Mouse (Mus musculus): ENCODE measurements around the gene Yrdc. TPM values are rescaled to one million over a fixed set of nuclear protein-coding genes. Genes with fewer than 3 reads are reported as not detected.
A peak's percentile ranks its signal among the peaks of the same experiment; 100 is the strongest.

Yrdc gene
- total RNA-seq, 2 experiments from 2014 or later = 9.4 to 11.4 TPM

DNA sequence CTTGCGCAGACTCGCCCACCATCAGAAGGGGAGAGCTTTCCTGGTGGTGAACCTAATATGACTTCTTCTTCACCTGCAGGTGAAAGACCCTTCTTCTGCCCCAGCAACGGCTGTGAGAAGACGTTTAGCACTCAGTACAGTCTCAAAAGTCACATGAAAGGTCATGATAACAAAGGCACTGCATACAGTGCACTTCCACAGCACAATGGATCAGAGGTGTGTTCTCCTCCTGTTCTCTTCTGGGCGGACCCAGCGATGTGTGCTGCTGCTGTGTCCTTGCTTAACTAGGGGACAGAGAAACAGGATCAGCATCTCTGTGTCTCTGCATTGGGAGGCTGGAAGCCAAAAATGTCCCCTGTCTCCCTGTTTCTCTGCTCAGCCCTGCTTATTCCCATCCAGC, 25.5 kb upstream of the Yrdc start:
- no peak for DNase-seq
- Histone ChIP-seq H3K4me3 (no peak overlapping the region), H3K27ac (no peak overlapping the region)
- intact Hi-C loops (cut with DNase I) = no loop called here
- no peak for TF ChIP-seq CTCF (IDR thresholded peaks at IDR 0.05)

DNA sequence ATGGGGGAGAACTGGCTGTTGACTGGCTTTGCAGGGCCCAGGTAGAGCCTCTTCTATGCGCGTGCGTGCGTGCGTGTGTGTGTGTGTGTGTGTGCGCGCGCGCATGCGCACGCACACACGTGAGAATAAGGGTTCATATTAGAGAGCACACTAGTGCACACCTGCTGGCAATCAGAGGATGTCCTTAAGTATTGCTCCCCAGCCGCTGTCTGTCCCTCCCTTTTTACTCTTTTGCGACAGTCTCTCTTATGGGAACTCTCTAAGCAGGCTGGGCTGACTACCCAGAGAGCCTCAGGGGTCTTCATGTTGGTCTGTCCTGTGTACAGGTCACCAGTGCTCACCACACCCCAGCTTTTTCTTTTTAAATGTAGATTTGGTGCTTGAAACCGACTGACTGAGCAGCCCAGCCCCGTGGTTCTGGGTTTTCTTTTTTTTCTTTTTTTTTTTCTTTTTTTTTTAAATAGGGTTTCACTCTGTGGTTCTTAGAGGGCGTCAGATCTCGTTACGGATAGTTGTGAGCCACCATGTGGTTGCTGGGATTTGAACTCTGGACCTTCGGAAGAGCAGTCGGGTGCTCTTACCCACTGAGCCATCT, 25.0 kb upstream of the Yrdc start:
- TF ChIP-seq CTCF (IDR thresholded peaks at IDR 0.05) = no peak
- intact Hi-C loops (cut with DNase I) = no loop called here
- H3K27ac ChIP-seq = no peak overlapping the region
- no peak overlapping the region for H3K4me3 ChIP-seq
- DNase-seq = no peak

DNA sequence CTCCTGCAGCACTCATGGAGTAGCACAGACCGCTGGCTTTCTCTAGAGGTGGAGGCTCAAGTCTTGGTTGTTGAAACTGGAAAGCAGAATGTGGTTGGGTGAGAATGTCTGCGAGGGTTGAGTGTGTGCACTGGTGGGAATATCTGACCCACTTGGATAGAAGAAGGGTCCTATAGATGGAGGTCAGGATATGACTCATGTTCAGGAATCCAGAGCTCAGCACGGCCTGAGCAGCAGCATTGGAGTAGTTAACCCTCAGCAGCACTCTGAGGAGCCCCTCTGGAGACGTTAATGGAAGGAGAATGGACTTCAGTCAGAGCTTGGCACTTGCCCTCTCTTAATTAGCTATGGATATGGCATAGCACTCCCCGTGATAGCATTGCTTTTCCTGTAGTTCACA, 20.8 kb upstream of the Yrdc start:
- no peak overlapping the region for H3K4me3 ChIP-seq
- no peak for DNase-seq
- no peak overlapping the region for H3K27ac ChIP-seq
- intact Hi-C loops (cut with DNase I) = no loop called here
- no peak for TF ChIP-seq CTCF (IDR thresholded peaks at IDR 0.05)

DNA sequence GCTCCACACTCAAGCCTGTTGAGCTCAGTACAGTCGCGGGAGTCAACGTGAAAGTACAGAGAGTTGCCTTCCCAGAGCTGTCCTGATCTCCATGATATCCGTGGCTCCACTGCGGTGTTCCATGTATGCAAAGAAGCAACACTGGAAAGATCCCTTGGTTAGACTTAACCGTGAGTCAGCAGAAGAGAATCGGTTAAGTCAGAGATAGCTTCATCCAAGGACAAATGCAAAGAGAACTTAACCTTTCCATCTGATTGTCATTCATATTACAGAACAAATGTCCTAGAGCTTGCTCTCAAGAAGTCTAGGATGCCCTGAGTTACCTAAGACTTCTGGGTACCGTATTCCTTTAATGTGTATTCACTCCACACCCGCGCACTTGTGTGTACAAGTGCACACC, 17.7 kb upstream of the Yrdc start:
- TF ChIP-seq CTCF (IDR thresholded peaks at IDR 0.05) = no peak
- Histone ChIP-seq H3K27ac (no peak overlapping the region), H3K4me3 (no peak overlapping the region)
- intact Hi-C loops (cut with DNase I) = no loop called here
- DNase-seq = no peak

DNA sequence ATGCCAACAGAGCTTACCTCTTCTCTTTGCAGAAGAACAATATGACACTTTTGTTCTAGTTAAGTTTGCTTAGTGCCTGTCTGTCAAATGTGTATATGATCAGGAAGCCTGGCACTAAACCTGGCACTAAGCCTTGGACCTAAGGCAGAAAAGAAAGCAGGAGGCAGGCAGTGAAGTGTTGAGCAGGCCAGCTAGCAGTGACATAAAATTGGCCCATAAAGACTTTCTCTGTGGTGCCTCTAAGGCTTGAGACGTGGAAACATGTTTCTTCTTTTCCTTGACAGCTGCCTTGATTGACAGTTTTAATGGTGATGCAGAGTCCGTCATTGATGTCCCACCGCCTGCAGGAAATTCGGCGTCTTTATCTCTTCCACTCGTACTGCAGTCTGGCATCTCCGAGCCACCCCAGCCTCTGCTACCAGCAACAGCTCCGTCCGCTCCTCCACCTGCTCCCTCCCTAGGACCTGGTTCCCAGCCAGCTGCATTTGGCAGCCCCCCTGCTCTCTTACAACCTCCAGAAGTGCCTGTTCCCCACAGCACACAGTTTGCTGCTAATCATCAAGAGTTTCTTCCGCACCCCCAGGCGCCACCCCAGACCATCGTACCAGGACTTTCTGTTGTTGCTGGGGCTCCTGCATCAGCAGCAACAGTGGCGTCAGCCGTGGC, 12.3 kb upstream of the Yrdc start:
- Histone ChIP-seq H3K27ac (no peak overlapping the region), H3K4me3 (no peak overlapping the region)
- intact Hi-C loops (cut with DNase I) = no loop called here
- no peak for TF ChIP-seq CTCF (IDR thresholded peaks at IDR 0.05)
- DNase-seq = no peak

DNA sequence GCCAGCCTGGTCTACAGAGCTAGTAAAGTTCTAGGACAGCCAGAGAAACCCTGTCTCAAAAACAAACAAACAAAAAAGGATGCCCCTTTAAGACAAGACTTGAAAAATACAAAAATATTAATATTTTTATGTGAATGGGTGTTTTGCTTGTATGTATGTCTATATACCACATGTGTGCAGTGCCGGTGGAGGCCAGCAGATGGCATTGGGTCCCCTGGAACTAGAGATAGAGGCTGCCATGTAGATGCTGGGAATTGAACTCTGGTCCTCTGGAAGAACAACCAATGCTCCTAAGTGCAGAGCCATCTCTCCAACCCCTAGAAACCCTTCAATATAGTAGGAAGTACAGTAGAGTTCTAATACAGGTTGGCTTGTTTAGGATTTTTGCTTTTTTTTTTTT, 9.5 kb upstream of the Yrdc start:
- no peak for DNase-seq
- Histone ChIP-seq H3K4me3 (no peak overlapping the region), H3K27ac (no peak overlapping the region)
- peak; percentile 20; the same call in 1 of the 2 replicates for TF ChIP-seq CTCF (IDR thresholded peaks at IDR 0.05)
- intact Hi-C loops (cut with DNase I) = no loop called here

DNA sequence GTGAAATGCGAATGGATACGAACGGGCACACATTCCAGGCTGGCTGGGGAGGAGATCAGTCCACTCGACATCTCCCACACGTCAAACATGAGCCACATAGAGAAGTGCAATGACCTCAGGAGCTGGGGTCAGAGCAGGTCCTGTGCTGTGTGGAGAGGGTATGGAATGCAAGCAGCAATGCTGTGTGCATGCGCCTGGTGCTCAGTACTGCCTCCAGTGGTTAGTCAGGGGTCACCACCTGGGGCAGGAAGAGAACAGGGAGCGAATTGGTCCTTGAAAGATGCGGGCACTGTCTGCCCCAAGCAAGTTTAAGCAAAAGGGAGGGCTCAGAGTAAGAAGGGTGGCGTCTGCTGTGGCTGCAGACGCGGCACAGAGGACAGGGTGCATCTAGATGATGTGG, 7.0 kb upstream of the Yrdc start:
- no peak overlapping the region for H3K4me3 ChIP-seq
- DNase-seq = no peak
- peak; percentile 71 for TF ChIP-seq CTCF (IDR thresholded peaks at IDR 0.05)
- intact Hi-C loops (cut with DNase I) = no loop called here
- H3K27ac ChIP-seq = no peak overlapping the region

DNA sequence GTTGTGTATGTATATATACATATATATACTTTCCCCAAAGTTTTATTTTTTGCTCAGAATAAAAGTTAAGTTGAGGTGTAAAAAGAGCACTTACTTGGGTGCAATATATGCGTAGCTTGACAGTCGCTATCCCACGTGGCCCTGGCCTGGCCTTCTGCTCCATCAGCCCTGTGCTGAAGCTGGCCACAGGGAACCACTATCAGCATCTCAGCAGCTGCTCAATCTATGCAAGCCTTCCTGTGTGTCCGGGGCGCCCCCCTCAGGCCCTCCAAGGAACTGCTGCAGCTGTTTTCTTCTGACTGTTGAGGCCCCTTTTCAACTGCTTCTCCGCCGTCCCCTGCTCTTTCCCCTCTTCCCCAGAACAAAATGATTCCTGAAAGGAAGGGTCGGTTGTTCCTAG, 2.9 kb upstream of the Yrdc start:
- Histone ChIP-seq H3K27ac (no peak overlapping the region), H3K4me3 (no peak overlapping the region)
- DNase-seq = peak; percentile 85
- no peak; the same call in 1 of the 2 replicates for TF ChIP-seq CTCF (IDR thresholded peaks at IDR 0.05)
- intact Hi-C loops (cut with DNase I) = loop anchor here (1.0 to 5.0 kb wide), 3 partner anchors 45 to 95 kb away; partner anchors contain the start of genes 9930104L06Rik, Cdca8 and Mtf1

DNA sequence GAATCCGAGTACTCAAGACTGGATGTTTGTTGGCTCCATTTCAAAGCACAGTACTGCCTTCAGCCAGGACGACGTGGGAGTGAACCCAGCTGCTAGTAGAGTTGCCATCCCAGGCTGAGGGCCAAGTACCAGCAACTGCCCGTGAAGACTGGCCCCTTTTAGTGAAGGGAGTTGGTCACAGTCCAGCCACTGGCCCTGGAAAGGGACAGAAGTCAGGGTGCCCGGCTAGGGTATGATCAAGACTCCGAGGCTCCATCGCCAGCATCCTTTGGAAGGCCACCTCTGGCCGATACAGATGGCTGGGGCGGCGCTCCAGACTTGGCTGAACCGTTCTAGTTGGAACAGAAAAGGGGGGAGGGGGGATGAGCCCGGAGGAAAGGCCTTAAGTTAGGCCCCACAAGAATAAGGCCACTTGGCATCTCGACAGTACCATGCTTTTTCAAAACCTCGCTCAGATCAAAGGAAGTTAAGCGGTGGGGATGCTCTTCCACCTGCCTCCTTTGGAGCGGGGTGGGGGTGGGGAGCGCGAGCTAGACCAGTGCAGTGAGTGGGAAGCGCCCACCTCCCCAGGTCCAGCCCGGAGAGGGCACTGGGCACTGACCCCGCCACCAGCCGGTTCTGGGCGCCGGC, 733 bp upstream of the Yrdc start:
- peak; percentile 55 for DNase-seq
- peak overlapping the region; percentile 94 for H3K27ac ChIP-seq
- no peak for TF ChIP-seq CTCF (IDR thresholded peaks at IDR 0.05)
- H3K4me3 ChIP-seq = peak overlapping the region; percentile 96
- intact Hi-C loops (cut with DNase I) = loop anchor here (2.0 to 10.0 kb wide), 4 partner anchors 88 to 235 kb away; partner anchors contain the start of genes 9930104L06Rik, Cdca8, Meaf6 and Sf3a3

DNA sequence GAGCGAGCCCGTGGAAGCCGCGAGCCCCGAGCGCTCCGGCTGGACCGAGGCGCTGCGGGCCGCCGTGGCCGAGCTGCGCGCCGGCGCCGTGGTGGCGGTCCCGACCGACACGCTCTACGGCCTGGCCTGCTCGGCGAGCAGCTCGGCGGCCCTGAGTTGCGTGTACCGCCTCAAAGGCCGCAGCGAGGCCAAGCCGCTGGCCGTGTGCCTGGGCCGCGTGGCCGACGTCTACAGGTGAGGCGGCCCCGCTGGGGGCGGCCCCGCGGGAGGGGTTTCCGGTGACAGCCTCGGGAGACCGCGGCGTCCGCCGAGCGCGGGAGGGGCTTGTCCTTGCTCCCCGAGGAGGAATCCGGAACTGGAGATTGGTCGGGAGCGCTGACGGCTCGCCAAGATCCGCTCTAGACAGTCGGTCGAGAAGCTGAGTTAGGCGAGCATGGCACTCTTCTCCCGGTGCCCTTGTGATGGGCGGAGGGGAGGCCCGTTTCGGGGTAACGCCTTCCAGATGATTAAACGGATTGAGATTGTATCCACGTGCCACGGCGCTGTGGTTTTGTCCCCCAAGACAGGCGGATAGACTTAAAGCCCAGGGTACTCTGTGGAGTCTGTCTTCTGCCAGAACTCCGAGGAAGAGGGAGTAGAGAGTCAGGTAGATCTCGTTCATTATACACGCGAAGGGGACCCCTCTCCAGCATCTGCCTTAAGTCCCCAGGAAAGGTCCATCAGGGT, 617 bp downstream of the Yrdc start, which contains the start of gene 1110065P20Rik:
Gene 1110065P20Rik, minus strand, starts transcription at position 264 of the 726 bp plus-strand sequence.
- TF ChIP-seq CTCF (IDR thresholded peaks at IDR 0.05) = no peak
- peak within 1 kb of the TSS; percentile 94 for H3K27ac ChIP-seq
- peak within 1 kb of the TSS; percentile 96 for H3K4me3 ChIP-seq
- intact Hi-C loops (cut with DNase I) = loop anchor here (10.0 kb wide), 1 partner anchor 234 kb away; the partner anchor contains the start of gene Meaf6
- DNase-seq = peak; percentile 82

DNA sequence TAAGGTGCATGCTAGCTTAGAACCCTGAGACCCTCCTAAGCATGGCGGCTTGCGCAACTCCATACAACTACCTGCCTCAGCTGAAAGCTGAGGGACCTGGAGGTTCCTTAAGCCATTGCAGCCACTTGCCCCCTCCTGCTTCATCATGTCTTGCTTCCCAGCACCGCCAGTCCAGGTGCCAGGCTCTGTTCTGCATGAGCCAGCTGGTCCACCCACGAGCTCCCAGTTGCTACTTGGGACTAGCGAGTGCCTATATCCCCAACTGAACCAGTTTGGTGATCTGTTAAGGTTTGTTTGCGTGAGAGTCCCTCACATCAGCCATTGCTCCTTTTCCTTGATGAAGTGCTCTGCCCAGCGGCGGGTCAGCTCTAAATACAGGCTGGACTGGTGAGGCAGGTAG, 5.8 kb downstream of the Yrdc start:
- H3K27ac ChIP-seq = no peak overlapping the region
- DNase-seq = no peak
- TF ChIP-seq CTCF (IDR thresholded peaks at IDR 0.05) = no peak
- H3K4me3 ChIP-seq = no peak overlapping the region
- intact Hi-C loops (cut with DNase I) = loop anchor here (10.0 kb wide), 1 partner anchor 229 kb away; the partner anchor contains the start of gene Meaf6

DNA sequence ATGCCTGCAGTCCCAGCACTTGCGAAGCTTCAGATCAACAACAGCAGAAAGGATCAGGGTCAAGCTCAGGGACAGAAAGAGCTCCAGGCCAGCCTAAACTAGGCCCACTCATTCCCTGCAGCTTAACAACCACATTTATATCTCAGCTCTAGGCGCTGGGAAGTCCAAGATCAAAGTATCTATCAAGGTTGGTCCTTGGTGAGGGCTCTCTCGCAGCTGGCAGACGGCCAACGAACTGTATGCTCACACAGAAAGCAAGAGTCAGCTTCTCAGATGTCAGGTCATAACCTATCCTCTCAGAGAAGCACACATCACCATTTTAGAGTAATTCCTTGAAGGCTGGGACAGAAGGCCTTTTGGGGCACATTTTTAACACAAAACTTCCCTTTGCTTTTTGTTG, 7.9 kb downstream of the Yrdc start:
- intact Hi-C loops (cut with DNase I) = loop anchor here (10.0 kb wide), 1 partner anchor 226 kb away; the partner anchor contains the start of gene Meaf6
- no peak for TF ChIP-seq CTCF (IDR thresholded peaks at IDR 0.05)

More for the DNA sequence above, 7.9 kb downstream of the Yrdc start:
- Histone ChIP-seq H3K27ac (no peak overlapping the region), H3K4me3 (no peak overlapping the region)
- DNase-seq = no peak

Data from gastrocnemius, adult 2 months (tissue).